Mouse (Mus musculus): ENCODE results near the gene Inmt. TPM values are rescaled to one million over a fixed set of nuclear protein-coding genes. Genes with fewer than 3 reads are reported as not detected.

Gene Inmt
- 4.2 and 5.9 TPM in 2 replicates for polyA plus RNA-seq (2014; fragmentation: Nextera tagmentation; extraction: Ambion mirVana)

DNA sequence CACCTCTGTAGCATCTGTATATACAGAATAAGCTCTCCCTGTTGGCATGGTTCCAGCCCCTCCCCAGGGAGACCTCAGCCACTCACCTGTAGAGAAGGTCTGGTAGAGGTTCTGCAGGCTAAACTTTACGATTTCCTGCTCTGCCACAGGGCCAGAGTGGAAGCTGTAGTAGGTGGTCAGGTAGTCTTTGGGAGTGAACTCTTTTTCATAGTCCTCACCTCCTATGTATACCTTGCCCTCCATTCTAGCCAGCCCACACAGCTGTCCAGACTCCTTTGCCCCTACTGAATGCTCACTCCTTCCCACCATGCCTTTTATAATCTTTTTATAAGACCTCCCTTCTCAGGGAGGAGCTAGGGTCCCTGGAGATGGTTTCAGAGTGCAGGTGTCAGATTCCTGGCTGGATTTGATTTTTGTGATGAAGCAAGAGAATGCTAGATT is at the start of gene Inmt:
Inmt (minus strand) TSS at position 303 of the 441 bp plus-strand sequence.
- Histone ChIP-seq H3K36me3 (ENCODE audit: control insufficient read depth, insufficient read depth, low read length) (no peaks in the 10 kb centered on the region), H3K9ac (ENCODE audit: low read depth, low read length) (no peak within 1 kb of the TSS), H3K27ac (replicated peaks; ENCODE audit: low read depth, low read length) (no peak within 1 kb of the TSS), H3K4me3 (ENCODE audit: low read depth, low read length) (no peak within 1 kb of the TSS), H3K9me3 (ENCODE audit: control insufficient read depth, low read length) (no peaks in the 10 kb centered on the region), H3K4me1 (ENCODE audit: control insufficient read depth, insufficient read depth, low read length) (no peaks in the 10 kb centered on the region), H3K4me2 (ENCODE audit: low read depth, low read length) (no peak within 1 kb of the TSS), H3K27me3 (replicated peaks; ENCODE audit: control insufficient read depth, insufficient read depth, low read length) (no peaks in the 10 kb centered on the region)
- ATAC-seq (ENCODE audit: low read depth) (no peak), DNase-seq (ENCODE audit: low spot score) (peak; percentile 13)
- 75% methylated on average over 1 of the region's 1 CpGs for WGBS

- Histone ChIP-seq H3K4me3 (ENCODE audit: low read depth, low read length) (no peak overlapping the region), H3K27ac (replicated peaks; ENCODE audit: low read depth, low read length) (no peak overlapping the region), H3K9me3 (ENCODE audit: control insufficient read depth, low read length) (no peaks in the 10 kb centered on the region), H3K4me1 (ENCODE audit: control insufficient read depth, insufficient read depth, low read length) (no peaks in the 10 kb centered on the region), H3K4me2 (ENCODE audit: low read depth, low read length) (no peak overlapping the region), H3K36me3 (ENCODE audit: control insufficient read depth, insufficient read depth, low read length) (peaks cover 43% of the 10 kb centered on the region), H3K9ac (ENCODE audit: low read depth, low read length) (no peak overlapping the region), H3K27me3 (replicated peaks; ENCODE audit: control insufficient read depth, insufficient read depth, low read length) (no peaks in the 10 kb centered on the region)
- no peak for ATAC-seq (ENCODE audit: low read depth)
- DNase-seq (ENCODE audit: low spot score) = no peak
- 95% methylated on average over 8 of the region's 8 CpGs for WGBS
Observed at GRCm38 (mm10) chr6:55223986-55224385, 49.1 kb upstream of the Inmt start.

GRCm38 (mm10) chr6:55218232-55218631 is 43.4 kb upstream of the Inmt start:
- H3K4me2 ChIP-seq (ENCODE audit: low read depth, low read length) = no peak overlapping the region
- ATAC-seq (ENCODE audit: low read depth) (no peak), DNase-seq (ENCODE audit: low spot score) (no peak)
- H3K27me3 ChIP-seq (replicated peaks; ENCODE audit: control insufficient read depth, insufficient read depth, low read length) = no peaks in the 10 kb centered on the region
- H3K9me3 ChIP-seq (ENCODE audit: control insufficient read depth, low read length) = no peaks in the 10 kb centered on the region
- H3K4me1 ChIP-seq (ENCODE audit: control insufficient read depth, insufficient read depth, low read length) = no peaks in the 10 kb centered on the region
- no peak overlapping the region for H3K9ac ChIP-seq (ENCODE audit: low read depth, low read length)
- H3K4me3 ChIP-seq (ENCODE audit: low read depth, low read length) = no peak overlapping the region
- H3K36me3 ChIP-seq (ENCODE audit: control insufficient read depth, insufficient read depth, low read length) = peaks cover 52% of the 10 kb centered on the region
- WGBS = 90% methylated on average over 9 of the region's 9 CpGs
- H3K27ac ChIP-seq (replicated peaks; ENCODE audit: low read depth, low read length) = no peak overlapping the region

DNA sequence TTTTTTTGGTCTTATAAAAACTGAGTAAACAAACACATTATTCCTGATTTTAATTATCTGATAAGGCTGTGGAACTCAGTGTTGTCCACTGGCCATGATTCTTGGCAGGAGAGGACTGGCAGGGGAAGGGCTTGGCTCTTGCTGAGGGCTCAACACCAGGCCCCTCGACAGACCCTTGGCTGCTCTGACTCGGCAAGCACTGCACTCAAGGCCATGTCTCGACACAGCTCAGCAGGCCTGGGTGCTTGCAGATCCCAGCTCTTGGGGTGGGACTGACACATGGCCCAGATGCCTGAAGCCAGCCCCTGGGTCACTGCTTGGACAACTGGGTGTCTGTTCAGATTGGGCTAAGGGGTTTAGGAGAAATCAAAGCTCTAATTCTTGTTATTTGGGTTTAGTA is 39.7 kb upstream of the Inmt start:
- DNase-seq (ENCODE audit: low spot score) (no peak), ATAC-seq (ENCODE audit: low read depth) (no peak)
- H3K4me1 ChIP-seq (ENCODE audit: control insufficient read depth, insufficient read depth, low read length) = 0 out of 2 replicates have a peak, but pooled peaks cover 8% of the 10 kb centered on the region
- H3K4me2 ChIP-seq (ENCODE audit: low read depth, low read length) = no peak overlapping the region
- WGBS = 63% methylated on average over 3 of the region's 3 CpGs
- H3K4me3 ChIP-seq (ENCODE audit: low read depth, low read length) = no peak overlapping the region
- H3K36me3 ChIP-seq (ENCODE audit: control insufficient read depth, insufficient read depth, low read length) = peaks cover 44% of the 10 kb centered on the region
- H3K9me3 ChIP-seq (ENCODE audit: control insufficient read depth, low read length) = no peaks in the 10 kb centered on the region
- H3K9ac ChIP-seq (ENCODE audit: low read depth, low read length) = no peak overlapping the region
- no peaks in the 10 kb centered on the region for H3K27me3 ChIP-seq (replicated peaks; ENCODE audit: control insufficient read depth, insufficient read depth, low read length)
- no peak overlapping the region for H3K27ac ChIP-seq (replicated peaks; ENCODE audit: low read depth, low read length)

GRCm38 (mm10) chr6:55210423-55211365 is 35.9 kb upstream of the Inmt start:
- Histone ChIP-seq H3K9me3 (ENCODE audit: control insufficient read depth, low read length) (no peaks in the 10 kb centered on the region), H3K27ac (replicated peaks; ENCODE audit: low read depth, low read length) (peak overlapping the region; percentile 70), H3K9ac (ENCODE audit: low read depth, low read length) (no peak overlapping the region), H3K27me3 (replicated peaks; ENCODE audit: control insufficient read depth, insufficient read depth, low read length) (no peaks in the 10 kb centered on the region), H3K4me2 (ENCODE audit: low read depth, low read length) (no peak overlapping the region), H3K4me1 (ENCODE audit: control insufficient read depth, insufficient read depth, low read length) (peaks cover 15% of the 10 kb centered on the region), H3K36me3 (ENCODE audit: control insufficient read depth, insufficient read depth, low read length) (peaks cover 12% of the 10 kb centered on the region), H3K4me3 (ENCODE audit: low read depth, low read length) (no peak overlapping the region)
- WGBS = 35% methylated on average over 15 of the region's 15 CpGs
- DNase-seq (ENCODE audit: low spot score) (peak; percentile 32), ATAC-seq (ENCODE audit: low read depth) (no peak)

DNA sequence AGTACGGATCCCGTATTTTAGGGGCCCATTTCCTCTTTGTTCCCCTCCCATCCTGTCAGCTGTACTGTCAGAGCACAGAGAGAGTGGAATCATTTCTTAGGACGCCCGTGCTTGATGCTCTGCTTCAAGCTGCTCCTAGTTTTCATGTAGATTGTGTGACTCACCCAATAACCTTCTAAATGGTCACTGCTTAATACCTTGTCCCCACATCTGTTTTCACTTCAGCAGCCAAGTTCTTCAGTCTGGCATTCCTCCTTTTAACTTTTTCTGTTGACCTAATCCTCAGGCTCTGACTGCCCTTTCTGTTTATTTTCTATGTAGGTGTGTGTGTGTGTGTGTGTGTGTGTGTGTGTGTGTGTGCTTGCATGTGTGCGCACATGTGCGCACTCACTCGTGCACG is 32.9 kb upstream of the Inmt start:
- WGBS = 58% methylated on average over 8 of the region's 8 CpGs
- ATAC-seq (ENCODE audit: low read depth) (no peak), DNase-seq (ENCODE audit: low spot score) (no peak)
- H3K9me3 ChIP-seq (ENCODE audit: control insufficient read depth, low read length) = no peaks in the 10 kb centered on the region
- peaks cover 8% of the 10 kb centered on the region for H3K36me3 ChIP-seq (ENCODE audit: control insufficient read depth, insufficient read depth, low read length)
- H3K27ac ChIP-seq (replicated peaks; ENCODE audit: low read depth, low read length) = no peak overlapping the region
- no peak overlapping the region for H3K4me2 ChIP-seq (ENCODE audit: low read depth, low read length)
- H3K27me3 ChIP-seq (replicated peaks; ENCODE audit: control insufficient read depth, insufficient read depth, low read length) = no peaks in the 10 kb centered on the region
- H3K4me1 ChIP-seq (ENCODE audit: control insufficient read depth, insufficient read depth, low read length) = peaks cover 24% of the 10 kb centered on the region
- no peak overlapping the region for H3K9ac ChIP-seq (ENCODE audit: low read depth, low read length)
- H3K4me3 ChIP-seq (ENCODE audit: low read depth, low read length) = no peak overlapping the region

GRCm38 (mm10) chr6:55203931-55204330 is 29.1 kb upstream of the Inmt start:
- H3K9me3 ChIP-seq (ENCODE audit: control insufficient read depth, low read length) = no peaks in the 10 kb centered on the region
- peak overlapping the region; percentile 43 for H3K4me3 ChIP-seq (ENCODE audit: low read depth, low read length)
- H3K4me2 ChIP-seq (ENCODE audit: low read depth, low read length) = peak overlapping the region; percentile 59
- no peaks in the 10 kb centered on the region for H3K27me3 ChIP-seq (replicated peaks; ENCODE audit: control insufficient read depth, insufficient read depth, low read length)
- no peaks in the 10 kb centered on the region for H3K36me3 ChIP-seq (ENCODE audit: control insufficient read depth, insufficient read depth, low read length)
- peak; percentile 48 for ATAC-seq (ENCODE audit: low read depth)
- DNase-seq (ENCODE audit: low spot score) = peak; percentile 57
- H3K4me1 ChIP-seq (ENCODE audit: control insufficient read depth, insufficient read depth, low read length) = peaks cover 16% of the 10 kb centered on the region
- WGBS = 61% methylated on average over 3 of the region's 3 CpGs
- H3K9ac ChIP-seq (ENCODE audit: low read depth, low read length) = peak overlapping the region; percentile 54
- peak overlapping the region; percentile 73 for H3K27ac ChIP-seq (replicated peaks; ENCODE audit: low read depth, low read length)

DNA sequence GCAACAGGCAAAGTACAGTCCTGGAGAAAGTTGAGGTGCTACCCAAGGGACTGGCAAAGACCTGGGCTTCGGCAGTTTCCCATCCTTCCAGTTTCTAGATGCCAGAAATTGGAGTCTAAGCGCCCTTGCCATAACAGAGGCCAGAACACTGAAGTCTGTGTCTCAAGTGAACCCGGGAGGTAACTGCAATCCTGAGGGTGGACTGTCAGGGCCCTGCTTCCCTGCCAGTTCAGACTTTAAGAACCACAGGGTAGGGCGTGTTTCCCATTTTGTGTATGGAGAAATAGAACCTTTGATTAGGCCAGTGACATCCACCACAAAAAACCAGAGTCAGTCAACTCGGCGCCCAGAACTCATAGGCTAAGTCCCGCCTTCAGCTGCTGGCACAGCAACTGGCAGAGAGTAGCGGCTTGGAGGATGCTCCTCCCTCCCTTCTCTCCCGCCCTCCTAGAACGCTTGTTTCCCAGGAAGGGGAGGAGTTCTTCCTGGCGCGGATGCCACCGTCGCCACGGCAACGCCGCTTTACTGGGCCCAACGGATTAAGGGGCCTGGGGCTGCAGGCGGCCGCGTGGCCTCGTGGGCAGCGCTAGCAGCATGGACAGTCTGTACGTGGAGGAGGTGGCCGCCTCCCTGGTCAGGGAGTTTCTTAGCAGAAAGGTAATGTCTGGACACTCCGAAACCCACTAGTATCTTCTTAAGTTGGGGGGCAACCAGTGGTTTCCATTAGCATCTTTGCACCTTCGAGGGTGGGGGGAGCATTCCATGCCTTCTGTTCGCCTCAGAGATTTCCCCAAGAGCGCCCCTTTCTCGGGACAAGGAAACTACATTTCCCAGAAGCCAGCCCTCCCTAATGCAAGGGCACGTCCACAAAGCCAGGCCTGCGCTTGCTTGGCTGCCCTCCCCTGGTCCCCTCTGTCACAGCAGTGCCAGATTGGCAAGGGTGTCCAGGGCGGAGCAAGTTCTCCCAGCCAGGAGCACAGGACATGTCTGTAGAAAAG is 28.4 kb upstream of the Inmt start, which contains the start of gene Mindy4:
Mindy4 (plus strand) TSS at position 471 of the 998 bp plus-strand sequence.
- Histone ChIP-seq H3K4me3 (ENCODE audit: low read depth, low read length) (peak within 1 kb of the TSS; percentile 43), H3K4me2 (ENCODE audit: low read depth, low read length) (peak within 1 kb of the TSS; percentile 59), H3K27ac (replicated peaks; ENCODE audit: low read depth, low read length) (peak within 1 kb of the TSS; percentile 73), H3K36me3 (ENCODE audit: control insufficient read depth, insufficient read depth, low read length) (no peaks in the 10 kb centered on the region), H3K9ac (ENCODE audit: low read depth, low read length) (peak within 1 kb of the TSS; percentile 54), H3K27me3 (replicated peaks; ENCODE audit: control insufficient read depth, insufficient read depth, low read length) (no peaks in the 10 kb centered on the region), H3K4me1 (ENCODE audit: control insufficient read depth, insufficient read depth, low read length) (peaks cover 16% of the 10 kb centered on the region), H3K9me3 (ENCODE audit: control insufficient read depth, low read length) (no peaks in the 10 kb centered on the region)
- DNase-seq (ENCODE audit: low spot score) (peak; percentile 98), ATAC-seq (ENCODE audit: low read depth) (peak; percentile 96)
- 4% methylated on average over 22 of the region's 33 CpGs for WGBS

Data from embryonic facial prominence, embryonic 14.5 days (tissue).